Mouse (Mus musculus) hindbrain, embryonic 10.5 days (tissue): ENCODE measurements around the gene Tulp2. TPM values are rescaled to one million over a fixed set of nuclear protein-coding genes. Genes with fewer than 3 reads are reported as not detected.

ENCODE experiments used
- DNase-seq: peaks from one replicate; pipeline ENCODE4 v3.0.0-alpha.2; 2017; ENCODE audit warnings: low spot score
- H3K27ac ChIP-seq: fragments of 300-500 bp; sonication (generic); 2 replicates; pipeline ENCODE4 v1.5.1; 2016; ENCODE audit warnings: mild to moderate bottlenecking, moderate library complexity
- H3K27me3 ChIP-seq: fragments of 300-500 bp; sonication (generic); 2 replicates; pipeline ENCODE4 v1.6.1; 2016; ENCODE audit warnings: mild to moderate bottlenecking; ENCODE audit not compliant: poor library complexity, insufficient read depth, severe bottlenecking
- H3K36me3 ChIP-seq: fragments of 300-500 bp; sonication (generic); 2 replicates; pipeline ENCODE4 v1.6.1; 2016; ENCODE audit warnings: mild to moderate bottlenecking, moderate library complexity
- H3K4me1 ChIP-seq: fragments of 300-500 bp; sonication (generic); replicated peaks from 2 replicates; pipeline ENCODE4 v1.6.1; 2016; ENCODE audit warnings: mild to moderate bottlenecking
- H3K4me3 ChIP-seq: fragments of 300-500 bp; sonication (generic); 2 replicates; pipeline ENCODE4 v1.5.1; 2016; ENCODE audit warnings: mild to moderate bottlenecking, moderate library complexity
- H3K9me3 ChIP-seq: fragments of 300-500 bp; sonication (generic); 2 replicates; pipeline ENCODE4 v1.6.1; 2016; ENCODE audit warnings: mild to moderate bottlenecking, moderate library complexity
- WGBS: fragments of 180-500 bp; shearing (Covaris S2); methylation state at CpG from one replicate; pipeline ENCODE4 v1.1.7; 2016; 5-methylcytosine and 5-hydroxymethylcytosine counted together
- polyA plus RNA-seq: library from polyadenylated mRNA; unstranded; fragments of >200 nt; fragmentation: Nextera tagmentation; extraction: Ambion mirVana; gene quantifications from 2 replicates; pipeline ENCODE4 v1.2.1, GENCODE M21; 2016

Tulp2 gene
- 0.47 and 1.2 TPM in 2 replicates for polyA plus RNA-seq

DNA sequence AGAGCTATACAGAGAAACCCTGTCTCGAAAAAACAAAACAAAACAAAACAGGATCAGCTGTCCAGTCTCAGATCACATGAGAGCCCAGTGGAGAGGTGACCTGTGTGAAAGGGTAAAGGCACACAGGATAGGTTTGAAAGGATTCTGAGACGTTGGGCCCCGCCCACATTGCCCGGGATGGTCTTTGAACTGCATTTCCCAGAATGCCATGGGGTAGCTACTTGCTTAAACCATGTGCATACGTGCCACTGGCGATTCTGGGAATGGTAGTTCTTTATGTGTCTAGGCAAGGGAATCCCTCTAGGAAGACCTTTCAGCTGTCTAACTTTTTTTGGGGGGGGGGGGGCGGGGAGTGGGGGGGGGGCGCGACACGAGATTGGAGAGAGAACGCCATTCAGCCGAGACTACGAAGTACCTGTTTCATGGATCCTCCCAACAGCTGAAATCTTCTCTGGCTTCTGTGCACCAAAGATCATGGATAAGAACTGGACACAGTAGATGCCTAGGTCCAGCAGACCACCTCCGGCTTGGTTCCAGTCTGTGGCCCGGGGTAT, at the start of gene Tulp2:
TSS of gene Tulp2 (plus strand) at position 504 of the 554 bp plus-strand sequence.
- DNase-seq, result peak; percentile 42

DNA sequence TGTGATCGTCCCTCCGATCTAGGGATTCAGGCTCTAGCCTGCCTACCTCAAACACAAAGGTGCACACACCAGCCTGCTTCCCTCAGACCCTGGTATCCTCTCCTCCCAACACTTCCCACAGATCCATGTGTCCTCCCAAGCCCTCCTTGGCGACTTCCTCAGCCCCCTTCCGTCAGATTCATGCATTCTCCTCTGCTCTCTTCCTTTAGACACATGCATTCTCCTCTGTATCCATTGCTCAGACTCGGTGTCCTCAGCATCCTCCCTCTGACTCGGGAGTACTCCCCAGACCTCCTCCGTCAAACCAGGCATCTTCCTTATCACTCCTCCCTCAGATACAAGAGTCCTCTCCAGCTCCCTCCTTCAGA, 47.9 kb upstream of the Tulp2 start:
- H3K27me3 ChIP-seq, result no peaks in the 10 kb centered on the region
- DNase-seq, result no peak
- peaks cover 46% of the 10 kb centered on the region for H3K4me1 ChIP-seq
- peaks cover 40% of the 10 kb centered on the region for H3K36me3 ChIP-seq
- peak overlapping the region; percentile 83 for H3K4me3 ChIP-seq
- H3K27ac ChIP-seq, result peak overlapping the region; percentile 94
- 2% methylated on average over 7 of the region's 7 CpGs for WGBS
- no peaks in the 10 kb centered on the region for H3K9me3 ChIP-seq

More for the DNA sequence above, at the start of gene Tulp2:
- Histone ChIP-seq H3K36me3 (peaks cover 20% of the 10 kb centered on the region), H3K9me3 (no peaks in the 10 kb centered on the region), H3K27me3 (no peaks in the 10 kb centered on the region), H3K27ac (no peak within 1 kb of the TSS), H3K4me3 (no peak within 1 kb of the TSS), H3K4me1 (0 out of 2 replicates have a peak, but pooled peaks cover under 1% of the 10 kb centered on the region)
- WGBS, result 49% methylated on average over 15 of the region's 15 CpGs

DNA sequence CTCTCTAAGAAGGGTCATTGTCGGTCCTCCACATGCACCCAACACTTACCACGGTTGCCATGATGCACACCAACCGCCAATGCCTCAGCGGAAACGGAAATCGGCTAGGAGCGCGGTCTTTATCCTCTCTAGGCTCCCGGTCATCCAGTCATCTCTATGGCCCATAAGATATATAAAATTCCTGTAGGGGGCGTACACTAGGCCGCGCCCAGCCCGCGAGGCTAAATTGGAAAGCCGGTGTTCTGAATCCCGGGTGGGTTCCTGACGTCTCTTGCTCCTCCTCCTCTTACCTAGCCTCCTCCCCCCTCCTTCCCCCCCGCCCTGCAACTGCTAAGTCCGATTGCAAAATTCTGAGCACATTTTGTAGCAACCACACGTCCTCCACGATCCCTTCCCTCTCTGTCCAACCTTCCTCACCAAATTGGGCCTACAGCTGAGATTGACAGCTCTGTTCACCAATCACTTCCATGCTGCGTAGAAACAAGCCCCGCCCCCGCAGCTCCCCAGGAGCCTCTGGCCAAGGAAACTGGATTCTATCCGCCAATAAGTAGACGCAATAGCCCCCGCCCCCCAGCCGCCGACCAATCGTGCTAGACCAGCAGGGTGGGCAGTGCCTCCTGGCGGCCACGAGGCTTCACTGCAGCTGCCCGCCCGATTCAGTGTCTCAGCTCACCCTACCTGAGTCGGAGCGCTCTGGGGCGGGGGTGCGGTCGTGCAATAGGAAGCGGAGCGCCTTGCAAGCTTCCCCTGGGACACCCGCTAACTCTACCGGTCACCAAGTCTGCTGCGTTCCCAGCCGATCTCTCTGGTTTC, 47.3 kb upstream of the Tulp2 start, which contains the start of gene Gys1:
TSS of gene Gys1 (plus strand) at position 642 of the 813 bp plus-strand sequence.
- H3K27ac ChIP-seq, result peak within 1 kb of the TSS; percentile 94
- WGBS, result under 1% methylated on average over 45 of the region's 45 CpGs
- peaks cover 37% of the 10 kb centered on the region for H3K36me3 ChIP-seq
- peak within 1 kb of the TSS; percentile 83 for H3K4me3 ChIP-seq
- no peaks in the 10 kb centered on the region for H3K27me3 ChIP-seq
- peak; percentile 100 for DNase-seq
- H3K9me3 ChIP-seq, result no peaks in the 10 kb centered on the region
- H3K4me1 ChIP-seq, result peaks cover 46% of the 10 kb centered on the region

DNA sequence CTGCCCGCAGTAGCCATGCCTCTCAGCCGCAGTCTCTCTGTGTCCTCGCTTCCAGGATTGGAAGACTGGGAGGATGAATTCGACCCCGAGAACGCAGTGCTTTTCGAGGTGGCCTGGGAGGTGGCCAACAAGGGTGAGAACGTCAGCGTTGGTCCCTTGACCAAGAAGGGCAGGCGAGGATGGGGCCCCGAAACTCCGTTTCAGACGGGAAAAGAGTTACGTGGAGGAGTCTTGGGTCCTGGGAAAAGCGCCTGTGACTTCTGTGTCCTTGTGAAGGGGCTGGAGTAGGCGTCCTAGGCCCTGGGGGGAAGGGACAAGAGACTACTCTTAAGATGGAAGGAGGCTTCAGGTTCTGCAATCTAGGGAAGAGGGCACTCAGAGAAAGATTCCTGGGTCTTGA, 46.6 kb upstream of the Tulp2 start:
- WGBS, result 4% methylated on average over 16 of the region's 16 CpGs

DNA sequence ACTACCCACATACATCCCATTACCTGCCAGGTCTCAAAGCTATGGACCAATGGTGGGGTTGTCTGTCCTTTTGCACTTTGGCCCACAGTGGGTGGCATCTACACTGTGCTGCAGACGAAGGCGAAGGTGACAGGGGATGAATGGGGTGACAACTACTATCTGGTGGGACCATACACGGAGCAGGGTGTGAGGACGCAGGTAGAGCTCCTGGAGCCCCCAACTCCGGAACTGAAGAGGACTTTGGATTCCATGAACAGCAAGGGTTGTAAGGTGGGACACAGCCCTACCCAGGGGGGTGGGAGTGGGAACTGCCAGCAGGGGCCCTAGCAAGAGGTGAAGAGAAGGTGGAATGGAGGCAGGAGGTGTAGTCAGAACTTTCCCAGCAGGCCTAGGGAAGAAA, 45.2 kb upstream of the Tulp2 start:
- H3K4me1 ChIP-seq, result peaks cover 46% of the 10 kb centered on the region
- peaks cover 37% of the 10 kb centered on the region for H3K36me3 ChIP-seq
- no peak for DNase-seq
- H3K9me3 ChIP-seq, result no peaks in the 10 kb centered on the region
- 92% methylated on average over 5 of the region's 5 CpGs for WGBS
- no peaks in the 10 kb centered on the region for H3K27me3 ChIP-seq
- no peak overlapping the region; the same call in 1 of the 2 replicates for H3K27ac ChIP-seq
- peak overlapping the region; percentile 83; the same call in 1 of the 2 replicates for H3K4me3 ChIP-seq

More for the DNA sequence above, 46.6 kb upstream of the Tulp2 start:
- no peak for DNase-seq
- Histone ChIP-seq H3K36me3 (peaks cover 37% of the 10 kb centered on the region), H3K4me1 (peaks cover 46% of the 10 kb centered on the region), H3K27ac (peak overlapping the region; percentile 94), H3K27me3 (no peaks in the 10 kb centered on the region), H3K4me3 (peak overlapping the region; percentile 83), H3K9me3 (no peaks in the 10 kb centered on the region)

DNA sequence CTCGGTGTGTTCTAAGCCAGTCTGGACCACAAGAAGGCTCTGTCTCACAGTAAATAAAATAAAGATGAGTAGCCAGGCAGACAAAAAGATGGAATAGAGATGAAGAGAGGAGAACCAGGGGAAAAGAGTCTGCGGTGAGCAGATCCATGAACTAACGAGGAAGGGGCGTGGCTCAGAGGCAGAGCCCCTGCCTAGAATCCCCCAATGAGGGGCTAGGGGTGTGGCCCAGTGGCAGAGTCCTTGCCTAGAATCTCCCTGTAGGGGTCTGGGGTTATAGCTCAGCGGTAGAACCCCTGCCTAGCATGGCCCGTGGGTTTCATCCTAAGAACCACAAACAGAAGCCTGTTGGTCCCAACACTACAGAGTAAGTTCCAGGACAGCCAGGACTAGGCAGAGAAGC, 44.6 kb upstream of the Tulp2 start:
- H3K4me3 ChIP-seq, result peak overlapping the region; percentile 32
- 30% methylated on average over 6 of the region's 6 CpGs for WGBS

DNA sequence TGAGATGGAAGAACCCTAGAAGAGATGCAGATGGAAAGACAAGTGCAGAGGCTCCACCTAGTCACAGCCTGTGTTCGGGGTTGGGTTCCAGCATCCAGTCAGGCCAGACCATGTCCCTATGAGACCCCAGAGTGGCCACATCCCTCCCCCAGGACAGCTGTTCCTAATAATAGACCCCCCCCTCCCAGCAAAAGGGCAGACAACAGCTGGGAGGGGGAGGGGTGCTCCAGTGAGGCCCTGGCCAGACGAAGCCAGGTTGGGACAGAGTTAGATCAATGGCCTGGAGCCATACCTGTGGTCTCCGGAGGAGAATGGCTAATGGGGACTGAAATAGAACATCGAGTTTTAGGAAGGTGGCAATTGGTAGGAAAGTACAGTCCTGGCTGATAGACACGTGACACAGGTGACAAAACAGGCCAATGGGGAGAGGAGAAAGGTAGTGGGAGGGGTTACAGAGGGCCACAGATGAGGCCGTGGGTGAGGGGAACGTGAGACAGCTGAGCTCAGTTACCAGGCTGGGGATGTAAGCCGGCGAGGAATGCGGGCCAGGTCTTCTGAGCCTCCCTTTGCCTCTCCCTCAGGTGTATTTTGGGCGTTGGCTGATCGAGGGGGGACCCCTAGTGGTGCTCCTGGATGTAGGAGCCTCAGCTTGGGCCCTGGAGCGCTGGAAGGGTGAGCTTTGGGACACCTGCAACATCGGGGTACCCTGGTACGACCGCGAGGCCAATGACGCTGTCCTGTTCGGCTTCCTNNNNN, 44.0 kb upstream of the Tulp2 start, which contains the start of gene Ruvbl2:
TSS of gene Ruvbl2 (minus strand) at position 576 of the 756 bp plus-strand sequence.
- H3K27me3 ChIP-seq, result no peaks in the 10 kb centered on the region
- peaks cover 35% of the 10 kb centered on the region for H3K36me3 ChIP-seq
- WGBS, result 21% methylated on average over 19 of the region's 19 CpGs
- peak within 1 kb of the TSS; percentile 24 for H3K27ac ChIP-seq
- H3K9me3 ChIP-seq, result no peaks in the 10 kb centered on the region
- DNase-seq, result no peak
- peak within 1 kb of the TSS; percentile 32 for H3K4me3 ChIP-seq
- H3K4me1 ChIP-seq, result peaks cover 44% of the 10 kb centered on the region

More for the DNA sequence above, 44.6 kb upstream of the Tulp2 start:
- peaks cover 37% of the 10 kb centered on the region for H3K36me3 ChIP-seq
- H3K9me3 ChIP-seq, result no peaks in the 10 kb centered on the region
- DNase-seq, result no peak
- no peaks in the 10 kb centered on the region for H3K27me3 ChIP-seq
- peaks cover 46% of the 10 kb centered on the region for H3K4me1 ChIP-seq
- H3K27ac ChIP-seq, result no peak overlapping the region; the same call in 1 of the 2 replicates

DNA sequence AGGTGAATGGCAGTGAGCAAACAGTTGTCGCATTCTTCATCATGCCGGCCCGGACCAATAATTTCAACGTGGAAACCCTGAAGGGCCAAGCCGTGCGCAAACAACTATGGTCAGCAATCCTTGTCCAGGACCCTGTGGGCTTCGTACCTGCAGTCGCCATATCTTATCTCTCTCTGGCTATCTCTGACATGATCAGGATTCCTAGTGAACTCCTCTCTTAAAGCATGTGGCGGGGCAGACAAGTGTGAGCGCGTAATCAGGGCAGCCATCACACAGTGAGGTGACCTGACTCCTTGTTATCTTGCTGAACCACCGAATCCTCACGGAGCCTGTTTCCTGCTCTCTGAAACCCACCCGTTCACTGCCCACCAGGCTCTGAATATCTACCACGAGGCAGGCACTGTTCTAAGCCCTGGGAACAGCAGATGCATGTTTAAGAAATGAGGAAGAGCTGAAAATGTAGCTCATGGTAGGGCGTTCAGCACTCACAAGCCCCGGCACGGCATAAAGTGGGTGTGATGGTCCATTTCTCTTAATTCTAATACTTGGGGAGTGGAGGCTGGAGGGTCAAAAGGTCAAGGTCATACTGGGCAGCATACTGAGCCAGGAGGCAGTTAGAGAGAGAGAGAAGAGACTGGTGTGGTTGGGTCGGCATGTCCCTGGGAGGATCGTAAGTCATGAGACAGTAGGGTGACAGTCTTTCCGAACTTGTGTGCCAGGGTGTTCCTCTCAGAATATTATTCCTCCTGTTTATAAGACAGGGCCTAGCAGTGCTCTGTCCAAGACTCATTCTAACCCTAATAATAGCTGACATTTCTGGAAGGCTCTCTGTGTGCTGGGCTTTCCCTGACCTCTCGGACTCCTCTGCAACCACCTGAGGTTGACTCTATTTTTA, 37.9 kb upstream of the Tulp2 start:
- DNase-seq, result no peak
- WGBS, result 90% methylated on average over 22 of the region's 22 CpGs
- Histone ChIP-seq H3K4me1 (0 out of 2 replicates have a peak, but pooled peaks cover 3% of the 10 kb centered on the region), H3K27ac (no peak overlapping the region), H3K9me3 (no peaks in the 10 kb centered on the region), H3K36me3 (peaks cover 81% of the 10 kb centered on the region), H3K27me3 (no peaks in the 10 kb centered on the region), H3K4me3 (no peak overlapping the region)

DNA sequence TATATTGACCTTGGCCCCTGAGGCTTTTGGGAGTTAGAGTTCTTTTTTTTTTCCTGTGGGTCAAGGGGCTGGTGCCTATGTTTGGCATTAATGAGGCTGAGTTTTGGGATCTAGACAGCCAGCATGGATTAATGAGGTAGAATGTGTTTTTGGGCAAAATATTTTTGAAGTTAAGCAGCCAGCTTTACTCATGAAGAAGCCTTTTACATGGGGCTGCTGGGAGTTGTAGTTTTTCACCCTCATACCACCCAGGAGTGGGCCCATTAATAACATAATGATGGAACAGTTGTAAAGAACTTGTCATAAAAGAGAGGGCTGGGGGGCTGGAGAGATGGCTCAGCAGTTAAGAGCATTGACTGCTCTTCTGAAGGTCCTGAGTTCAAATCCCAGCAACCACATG, 35.1 kb upstream of the Tulp2 start:
- Histone ChIP-seq H3K4me1 (0 out of 2 replicates have a peak, but pooled peaks cover 3% of the 10 kb centered on the region), H3K36me3 (peaks cover 71% of the 10 kb centered on the region)

DNA sequence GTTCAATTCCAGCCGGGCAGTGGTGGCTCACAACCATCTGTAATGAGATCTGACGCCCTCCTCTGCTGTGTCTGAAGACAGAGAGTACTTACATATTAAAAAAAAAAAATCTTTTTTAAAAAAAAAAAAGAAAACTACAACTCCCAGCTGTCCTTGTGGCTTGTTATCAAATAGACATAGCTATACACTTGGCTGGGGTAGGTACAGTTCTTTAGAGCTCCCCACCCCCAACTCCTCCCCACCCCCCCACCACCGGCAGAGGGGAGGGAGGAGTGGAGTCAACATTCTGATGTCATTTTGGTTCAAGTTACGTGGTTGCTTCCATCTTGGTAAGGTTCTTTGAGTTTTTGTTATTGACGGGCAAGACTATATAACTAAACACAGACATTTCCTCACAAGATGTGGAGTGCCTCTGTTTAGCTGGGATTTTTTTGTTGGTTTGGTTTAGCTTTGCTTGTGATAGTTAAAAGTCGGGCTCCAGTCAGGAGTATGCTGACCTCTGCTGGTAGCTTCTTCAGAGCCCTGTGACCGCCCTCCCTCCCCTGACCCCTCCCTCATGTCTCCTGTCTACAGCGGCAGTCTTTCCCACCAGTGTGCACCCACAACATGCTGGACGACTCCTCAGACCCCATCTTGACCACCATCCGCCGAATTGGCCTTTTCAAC, 34.2 kb upstream of the Tulp2 start:
- Histone ChIP-seq H3K36me3 (peaks cover 73% of the 10 kb centered on the region), H3K27me3 (no peaks in the 10 kb centered on the region), H3K4me1 (0 out of 2 replicates have a peak, but pooled peaks cover 3% of the 10 kb centered on the region), H3K27ac (no peak overlapping the region), H3K9me3 (no peaks in the 10 kb centered on the region), H3K4me3 (no peak overlapping the region)
- WGBS, result 32% methylated on average over 11 of the region's 11 CpGs
- DNase-seq, result peak; percentile 32

More for the DNA sequence above, 35.1 kb upstream of the Tulp2 start:
- Histone ChIP-seq H3K9me3 (no peaks in the 10 kb centered on the region), H3K27ac (no peak overlapping the region), H3K4me3 (no peak overlapping the region), H3K27me3 (no peaks in the 10 kb centered on the region)
- DNase-seq, result no peak

DNA sequence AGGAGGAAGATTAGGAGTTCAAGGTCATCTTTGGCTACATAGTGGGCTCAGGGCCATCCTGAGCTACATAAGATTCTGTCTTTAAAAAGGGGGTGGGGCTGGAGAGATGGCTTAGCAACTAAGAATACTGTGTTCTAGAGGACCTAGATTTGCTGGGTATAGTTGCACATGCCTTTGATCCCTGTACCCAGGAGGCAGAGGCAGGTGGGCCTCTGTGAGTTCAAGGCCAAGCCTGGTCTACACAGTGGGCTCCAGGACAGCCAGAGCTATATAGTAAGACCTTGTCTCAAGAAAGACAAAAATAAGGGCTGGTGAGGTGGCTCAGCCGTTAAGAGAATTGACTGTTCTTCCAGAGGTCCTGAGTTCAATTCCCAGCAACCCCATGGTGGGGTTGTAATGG, 31.7 kb upstream of the Tulp2 start:
- no peaks in the 10 kb centered on the region for H3K27me3 ChIP-seq
- 0 out of 2 replicates have a peak, but pooled peaks cover 3% of the 10 kb centered on the region for H3K4me1 ChIP-seq
- H3K27ac ChIP-seq, result no peak overlapping the region
- H3K4me3 ChIP-seq, result no peak overlapping the region
- H3K36me3 ChIP-seq, result peaks cover 71% of the 10 kb centered on the region
- no peaks in the 10 kb centered on the region for H3K9me3 ChIP-seq
- no peak for DNase-seq
- 94% methylated on average over 1 of the region's 1 CpGs for WGBS
